Mouse (Mus musculus) adrenal gland, adult 2 months (tissue): Measurements from ENCODE around the gene Mta3. TPM values are rescaled to one million over a fixed set of nuclear protein-coding genes. Genes with fewer than 3 reads are reported as not detected.
A peak's percentile ranks its signal among the peaks of the same experiment; 100 is the strongest.

ENCODE experiments used
- DNase-seq: peaks from one replicate; pipeline ENCODE4 v3.0.0; 2021
- long read RNA-seq: library from polyadenylated mRNA; stranded (forward); transcript quantifications from one replicate; pipeline ENCODE4 v2.0.0, GENCODE M21; 2021
- polyA plus RNA-seq: library from polyadenylated mRNA; depleted of rRNA; stranded (reverse); fragments of >200 nt; gene quantifications from 2 replicates; pipeline ENCODE4 v1.2.3, GENCODE M21; 2012; rRNA removed
- total RNA-seq, 2 experiments: library from RNA; stranded (reverse); gene quantifications; 2 replicates each; pipeline ENCODE4 v1.2.3; 2021

Gene Mta3
- 10 to 100 TPM; 71.1 to 80.0 TPM for total RNA-seq
- 55.9 and 59.6 TPM in 2 replicates for polyA plus RNA-seq
- long read RNA-seq, transcript Mta3-202 (14 exons, 1,728 nt), result minor isoform, 10 of 85 reads
- long read RNA-seq, transcript Mta3-203 (14 exons, 1,723 nt), result major isoform, 13 of 85 reads
- long read RNA-seq, partial matches to known transcripts, result 1 of 85 reads
- long read RNA-seq, other reads (novel, unspliced or antisense), result 60 of 85 reads

DNA sequence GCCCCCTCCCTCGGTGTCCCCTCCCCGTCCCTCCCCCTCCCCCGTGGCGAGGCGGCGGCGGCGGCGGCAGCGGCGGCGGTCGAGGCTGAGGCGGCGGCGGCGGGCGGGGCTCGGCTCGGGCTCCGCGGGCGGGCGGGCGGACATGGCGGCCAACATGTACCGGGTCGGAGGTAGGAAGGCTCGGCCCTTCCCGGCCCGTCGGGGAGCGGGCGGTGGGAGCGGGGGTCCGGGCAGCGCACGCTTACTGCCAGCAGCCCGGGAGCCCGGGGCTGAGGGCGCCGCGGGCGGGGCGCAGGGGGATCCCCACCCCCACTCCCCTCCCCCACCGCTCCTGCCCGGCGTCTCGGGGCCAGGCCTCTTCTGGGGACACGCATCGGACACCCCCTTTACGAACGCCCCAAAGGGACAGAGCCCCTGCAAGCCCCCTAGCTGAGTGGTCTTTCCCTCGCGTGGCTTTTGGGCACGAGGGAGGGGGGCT, at the start of gene Mta3:
Mta3 (plus strand) TSS at position 48 of the 478 bp plus-strand sequence.
- DNase-seq, result peak; percentile 86

DNA sequence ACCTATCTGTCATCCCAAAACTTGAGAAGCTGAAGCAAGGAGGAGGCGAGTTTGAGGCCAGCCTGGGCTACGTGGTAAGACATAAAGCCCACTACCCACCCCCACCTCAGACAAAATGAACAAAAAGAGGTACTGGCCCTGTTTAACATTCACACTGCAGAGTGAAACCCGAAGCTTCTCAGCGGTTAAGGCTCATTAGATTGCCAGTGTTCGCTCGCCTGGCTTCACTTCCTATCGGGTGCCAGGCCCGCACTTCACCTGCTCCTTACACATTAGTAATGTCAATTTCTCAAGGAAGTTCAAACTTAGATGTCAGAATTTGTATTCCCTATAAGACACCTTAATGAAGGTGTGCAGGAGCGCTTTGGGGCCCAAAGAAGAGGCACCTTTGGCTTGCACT, 48.6 kb upstream of the Mta3 start:
- no peak for DNase-seq

DNA sequence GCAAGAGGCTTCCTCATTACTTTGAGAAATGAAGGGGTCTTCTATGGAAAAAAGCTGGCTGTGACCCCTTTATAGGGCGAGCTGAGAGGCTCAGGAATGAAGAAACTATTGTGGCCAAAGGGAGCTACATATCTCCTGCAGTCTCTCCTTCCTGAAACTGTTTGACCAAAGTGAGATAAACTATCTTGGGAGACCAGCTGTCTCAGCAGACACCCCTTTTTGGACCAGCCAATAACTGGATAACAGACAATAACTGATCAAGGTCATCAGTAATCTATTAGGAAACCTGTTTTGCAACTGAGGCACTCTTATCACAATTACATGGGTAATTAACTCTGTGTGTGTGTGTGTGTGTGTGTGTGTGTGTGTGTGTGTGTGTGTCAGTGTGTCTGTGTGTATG, 47.0 kb upstream of the Mta3 start:
- no peak for DNase-seq

DNA sequence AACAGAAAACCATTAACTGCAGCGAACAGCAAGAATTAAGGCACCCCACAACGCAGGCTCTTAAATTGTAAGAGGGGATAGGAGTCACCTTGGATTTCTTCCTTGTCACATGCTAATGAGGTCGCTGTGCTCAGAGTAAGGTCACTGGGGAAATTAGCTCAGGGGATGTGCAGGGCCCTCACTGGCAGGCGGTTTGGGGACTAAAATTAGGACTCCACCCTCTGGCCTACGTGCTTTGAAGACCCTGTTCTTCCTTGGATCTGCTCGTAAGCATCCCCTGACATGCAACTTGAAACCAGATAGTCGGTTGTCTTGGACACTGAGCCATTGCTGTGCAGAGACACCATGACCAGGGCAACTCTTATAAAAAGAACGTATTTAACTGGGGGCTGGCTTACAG, 41.2 kb upstream of the Mta3 start:
- no peak for DNase-seq

DNA sequence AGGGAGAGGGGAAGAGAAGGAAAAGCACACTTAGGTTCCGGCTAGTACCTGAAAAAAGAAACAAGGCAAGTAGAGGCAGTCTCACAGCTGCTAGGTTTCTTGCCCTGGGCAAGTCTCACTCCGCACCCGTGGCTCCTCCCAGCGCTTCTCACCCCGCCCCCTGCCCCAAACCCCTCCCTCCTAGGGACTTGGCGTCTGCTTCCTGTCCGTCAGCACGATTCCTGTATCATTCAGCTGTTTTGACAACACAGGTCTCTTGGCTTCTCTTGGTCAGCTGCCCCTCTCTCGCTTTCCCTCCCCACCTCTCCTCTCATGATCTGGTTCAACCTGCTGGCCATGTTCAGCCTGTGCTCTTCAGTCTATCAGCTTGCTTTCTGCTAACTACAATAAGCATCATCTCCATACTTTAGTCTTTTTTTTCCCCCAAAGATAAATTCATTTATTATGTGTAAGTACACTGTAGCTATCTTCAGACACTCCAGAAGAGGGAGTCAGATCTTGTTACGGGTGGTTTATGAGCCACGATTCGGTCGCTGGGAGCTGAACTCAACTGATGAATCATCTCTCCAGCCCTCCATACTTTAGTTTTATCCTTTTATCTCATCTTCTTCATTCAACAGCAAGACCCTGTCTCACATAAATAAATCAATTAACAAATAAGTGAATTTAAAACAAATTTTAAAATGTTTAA, 39.2 kb upstream of the Mta3 start:
- no peak for DNase-seq

DNA sequence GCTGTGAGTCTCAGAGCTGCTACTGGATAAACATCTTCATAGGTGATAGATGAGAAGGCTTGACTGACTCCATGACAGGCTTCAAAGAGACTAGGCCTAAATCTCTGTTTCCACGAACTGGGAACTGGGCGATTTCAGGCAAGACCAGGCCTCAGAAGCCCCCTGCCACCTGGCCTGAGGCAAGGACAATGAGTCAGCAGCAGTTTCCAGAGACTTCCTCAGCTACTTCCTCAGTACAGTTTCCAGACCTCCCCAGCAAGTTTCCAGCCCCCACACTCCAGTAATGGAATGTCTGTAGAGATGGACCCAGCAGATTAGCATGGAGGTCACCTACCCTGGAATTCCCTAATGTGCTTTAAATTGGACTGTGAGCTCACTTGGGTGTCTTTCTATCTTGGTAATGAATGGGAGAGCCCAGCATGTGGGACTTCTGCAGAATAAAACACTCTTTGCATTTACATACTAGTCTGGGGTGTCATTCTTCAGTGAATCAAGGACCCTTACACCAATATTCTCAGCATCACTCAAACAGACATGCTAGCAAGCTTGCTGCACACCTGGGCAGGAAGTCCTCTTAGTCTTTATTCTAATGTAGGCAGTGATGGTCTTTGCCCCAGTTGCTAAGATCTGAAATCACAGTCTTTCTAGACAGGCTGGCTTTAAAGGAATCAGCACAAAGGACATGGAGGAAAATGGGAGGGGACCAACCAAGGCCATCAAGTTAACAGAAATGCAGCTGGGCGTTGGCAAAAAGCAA, 37.9 kb upstream of the Mta3 start:
- DNase-seq, result no peak

DNA sequence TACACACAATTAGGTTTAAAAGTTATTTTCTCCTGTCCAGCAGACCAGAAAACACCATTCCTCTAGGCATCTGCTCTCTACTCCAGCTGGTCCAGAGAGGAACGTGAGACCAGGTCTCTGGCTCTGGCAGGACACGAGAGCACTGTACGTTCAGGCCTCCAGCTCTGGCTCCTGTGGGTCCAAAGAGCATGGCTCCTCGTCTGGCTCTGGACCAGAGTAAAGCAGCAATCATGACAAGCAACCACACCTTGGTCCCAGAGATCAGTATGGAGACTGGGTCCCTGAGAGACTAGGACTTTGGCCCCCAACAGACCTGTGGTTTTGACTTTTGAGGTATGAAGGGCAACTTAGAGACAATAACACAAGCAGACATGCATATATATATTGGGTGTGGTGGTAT, 33.3 kb upstream of the Mta3 start:
- no peak for DNase-seq

DNA sequence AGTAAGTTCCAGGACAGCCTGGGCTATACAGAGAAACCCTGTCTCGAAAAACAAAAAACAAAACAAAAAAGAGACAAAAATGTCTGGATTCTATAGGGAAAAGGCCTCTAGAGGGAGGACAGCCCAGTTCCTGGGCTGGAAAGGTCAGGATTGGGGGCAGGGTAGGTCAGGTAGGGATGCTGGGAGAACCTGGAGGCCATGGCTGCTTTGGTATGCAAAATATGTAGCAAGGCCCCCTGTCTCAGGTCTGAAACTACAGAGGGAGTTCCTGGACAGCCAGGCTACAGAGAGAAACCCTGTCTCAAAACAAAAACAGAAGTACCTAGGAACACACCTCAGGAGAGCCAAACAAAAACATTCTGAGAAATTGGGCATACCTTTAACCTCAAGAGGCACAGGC, 28.6 kb upstream of the Mta3 start:
- no peak for DNase-seq

DNA sequence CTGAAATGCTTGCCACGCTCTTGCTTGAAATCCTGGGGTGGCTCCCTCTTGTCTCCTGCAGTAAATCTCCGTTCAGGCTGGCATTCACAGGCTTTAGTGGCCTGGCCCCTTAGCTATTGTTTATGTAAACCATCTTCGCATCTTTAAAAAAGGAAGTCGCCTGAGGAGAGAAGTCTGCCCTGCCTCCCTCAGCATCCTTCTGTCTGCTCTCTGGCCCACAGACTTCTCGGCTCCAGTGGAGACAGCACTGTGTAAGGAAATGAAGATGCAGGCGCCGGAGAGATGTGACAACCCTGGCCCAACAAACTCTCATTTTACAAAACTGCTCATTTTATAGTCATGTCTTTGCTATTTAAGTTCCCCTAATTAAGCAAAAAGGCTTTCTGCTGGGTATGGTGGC, 24.0 kb upstream of the Mta3 start:
- DNase-seq, result no peak

DNA sequence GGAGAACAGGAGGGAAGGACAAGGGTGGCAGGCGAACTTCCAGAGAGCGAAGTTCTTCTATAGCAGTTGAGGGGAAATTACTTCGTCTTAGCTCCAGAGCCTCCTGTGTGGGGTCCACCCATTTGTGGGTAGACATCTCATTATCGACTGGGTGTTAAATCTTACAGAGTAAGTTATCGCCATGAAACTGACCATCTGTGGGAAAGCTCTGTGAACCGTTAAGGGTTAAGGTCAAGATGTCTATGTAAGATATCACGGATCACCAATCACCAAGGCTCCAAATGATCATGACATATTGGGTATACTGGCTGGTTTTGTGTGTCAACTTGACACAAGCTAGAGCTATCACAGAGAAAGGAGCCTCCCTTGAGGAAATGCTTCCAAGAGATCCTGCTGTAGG, 21.5 kb upstream of the Mta3 start:
- no peak for DNase-seq

DNA sequence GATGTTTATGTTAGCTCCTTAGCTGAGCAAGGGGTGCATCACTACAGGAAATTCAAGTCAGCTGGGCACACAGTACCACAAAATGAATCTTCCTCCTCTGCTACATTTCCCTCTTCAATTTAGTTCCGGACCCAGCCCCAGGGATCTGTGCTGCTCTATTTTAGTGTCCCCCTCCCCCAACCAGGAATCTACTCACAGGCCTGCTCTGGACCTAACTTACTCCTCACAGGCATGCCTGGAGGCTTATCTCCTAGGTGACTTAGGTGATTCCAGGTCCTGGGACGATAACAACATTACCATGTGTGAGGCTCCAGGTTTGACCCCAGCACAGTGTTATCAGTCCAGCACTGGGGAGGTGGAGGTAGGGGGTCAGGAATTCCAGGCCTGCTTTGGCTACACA, 15.5 kb upstream of the Mta3 start:
- DNase-seq, result no peak

DNA sequence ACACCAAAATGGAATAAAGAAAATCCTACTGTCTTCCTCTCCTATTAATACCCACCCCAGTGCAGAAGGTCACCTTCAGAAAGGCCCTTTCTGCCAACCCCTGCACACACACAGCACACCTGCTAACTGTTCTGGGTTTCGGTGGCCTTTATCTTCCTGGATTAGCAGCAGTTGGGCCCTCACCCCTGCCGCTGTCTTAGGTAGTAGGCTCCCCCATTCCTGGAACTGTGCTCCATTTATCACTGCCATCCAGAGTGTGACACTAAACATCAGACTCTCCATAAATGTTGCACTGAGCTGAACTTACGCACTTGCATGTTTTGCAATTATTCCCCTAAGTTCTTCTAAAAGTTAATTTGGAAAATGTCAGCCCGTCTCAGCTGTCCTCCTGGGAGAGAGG, 14.6 kb upstream of the Mta3 start:
- DNase-seq, result no peak

DNA sequence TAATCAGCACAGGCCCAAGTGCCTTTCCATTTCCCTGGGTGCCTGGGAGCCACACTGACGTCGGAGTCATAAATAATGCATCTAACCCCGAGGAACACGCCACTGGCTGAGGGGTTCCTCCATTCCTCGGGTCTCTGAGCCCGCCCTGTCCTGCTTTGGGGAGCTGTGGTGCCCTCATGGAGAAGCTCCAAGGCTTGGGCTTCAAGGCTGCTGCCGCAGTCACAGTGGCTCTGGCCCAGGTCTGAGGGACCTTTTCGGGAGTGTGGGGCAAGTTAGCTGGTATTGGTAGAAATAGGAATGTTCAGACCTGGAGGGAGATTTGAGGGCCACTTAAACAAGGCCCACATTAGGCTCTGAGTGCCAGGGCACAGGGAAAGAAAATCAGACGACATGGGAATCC, 12.0 kb upstream of the Mta3 start:
- DNase-seq, result peak; percentile 65

DNA sequence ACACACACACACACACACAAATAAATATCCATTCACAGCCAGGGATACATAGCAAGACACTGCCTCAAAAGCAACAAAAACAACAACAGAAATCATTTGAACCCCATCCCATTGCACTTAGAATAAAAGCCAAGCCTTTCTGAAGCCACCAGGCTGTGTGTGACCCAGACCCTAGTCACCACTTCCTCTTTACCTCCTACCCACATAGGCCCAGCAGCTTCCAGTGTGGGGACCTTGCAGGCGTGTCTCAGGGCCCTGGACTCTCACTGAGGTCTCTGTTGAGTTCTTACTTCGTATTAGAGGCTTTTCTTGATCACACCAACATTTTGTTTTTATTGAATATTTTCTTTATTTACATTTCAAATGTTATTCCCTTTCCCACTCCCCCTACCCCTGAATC, 10.2 kb upstream of the Mta3 start:
- DNase-seq, result no peak

DNA sequence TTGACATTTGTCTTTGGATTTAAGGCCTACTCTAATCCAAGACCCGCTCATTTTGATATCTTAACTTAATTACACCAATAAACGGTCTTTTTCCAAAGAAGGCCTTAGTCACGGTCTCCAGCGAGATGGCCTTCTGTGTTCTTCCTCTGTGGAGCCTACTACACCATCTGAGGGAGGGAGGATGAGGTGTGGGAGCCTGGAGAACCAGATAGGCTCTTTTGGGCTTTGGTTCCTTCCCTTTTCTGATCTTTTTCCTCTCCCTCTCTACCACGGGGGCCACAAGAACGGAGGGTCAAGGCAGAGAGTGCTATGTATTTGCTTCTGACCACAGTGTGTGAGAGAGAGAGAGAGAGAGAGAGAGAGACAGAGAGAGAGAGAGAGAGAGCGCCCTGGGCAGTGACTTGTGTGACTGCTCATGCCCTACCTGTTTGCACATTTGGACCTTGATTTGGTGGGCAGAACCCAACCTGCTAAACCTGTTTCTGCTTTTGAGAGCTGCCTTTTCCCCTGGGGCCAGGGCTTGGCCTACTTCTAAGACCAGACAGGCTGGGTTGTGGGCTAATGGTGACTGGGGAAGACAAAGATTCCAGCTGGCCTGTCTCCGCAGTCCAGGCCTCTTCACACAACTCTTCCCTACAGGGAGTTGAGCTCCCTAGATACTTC, 6.8 kb upstream of the Mta3 start:
- no peak for DNase-seq

DNA sequence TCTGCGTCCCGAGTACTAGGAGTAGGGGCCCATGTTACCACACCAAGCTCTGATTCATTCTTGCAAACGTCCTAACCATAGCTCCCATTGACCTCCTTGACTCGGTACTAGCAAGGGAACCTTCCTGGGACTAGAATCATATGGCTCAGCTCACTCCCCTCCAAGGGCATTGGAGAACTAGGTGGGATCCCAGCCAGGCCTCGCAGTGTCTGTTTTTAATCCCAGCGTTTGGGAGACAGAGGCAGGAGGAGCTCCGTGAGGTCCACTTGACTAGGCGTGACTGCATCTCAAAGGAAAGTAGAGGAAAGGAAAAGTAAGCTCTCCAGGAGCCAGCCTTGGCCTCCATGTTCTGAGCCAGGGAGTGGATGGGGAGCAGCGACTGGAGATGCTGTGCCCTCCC, 5.8 kb upstream of the Mta3 start:
- DNase-seq, result no peak

DNA sequence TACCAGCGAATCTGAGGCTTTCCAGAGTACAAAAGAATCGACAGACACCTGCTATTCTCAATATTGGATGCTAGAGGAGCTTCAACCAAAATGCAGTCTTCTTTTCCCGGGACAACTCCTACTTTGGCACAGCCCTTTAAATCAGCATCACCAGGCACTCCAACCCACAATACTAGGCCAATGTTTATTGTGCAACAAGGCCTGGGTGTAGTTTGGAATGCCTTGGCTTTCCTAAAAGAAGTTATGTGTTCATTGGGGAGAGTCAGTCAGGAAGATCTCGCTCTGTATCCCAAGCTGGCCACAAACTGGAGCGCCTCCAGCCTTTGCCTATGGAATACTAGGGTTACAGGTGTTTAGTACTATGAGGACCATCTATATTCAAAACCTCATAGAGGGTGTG, 1.5 kb upstream of the Mta3 start:
- DNase-seq, result no peak

DNA sequence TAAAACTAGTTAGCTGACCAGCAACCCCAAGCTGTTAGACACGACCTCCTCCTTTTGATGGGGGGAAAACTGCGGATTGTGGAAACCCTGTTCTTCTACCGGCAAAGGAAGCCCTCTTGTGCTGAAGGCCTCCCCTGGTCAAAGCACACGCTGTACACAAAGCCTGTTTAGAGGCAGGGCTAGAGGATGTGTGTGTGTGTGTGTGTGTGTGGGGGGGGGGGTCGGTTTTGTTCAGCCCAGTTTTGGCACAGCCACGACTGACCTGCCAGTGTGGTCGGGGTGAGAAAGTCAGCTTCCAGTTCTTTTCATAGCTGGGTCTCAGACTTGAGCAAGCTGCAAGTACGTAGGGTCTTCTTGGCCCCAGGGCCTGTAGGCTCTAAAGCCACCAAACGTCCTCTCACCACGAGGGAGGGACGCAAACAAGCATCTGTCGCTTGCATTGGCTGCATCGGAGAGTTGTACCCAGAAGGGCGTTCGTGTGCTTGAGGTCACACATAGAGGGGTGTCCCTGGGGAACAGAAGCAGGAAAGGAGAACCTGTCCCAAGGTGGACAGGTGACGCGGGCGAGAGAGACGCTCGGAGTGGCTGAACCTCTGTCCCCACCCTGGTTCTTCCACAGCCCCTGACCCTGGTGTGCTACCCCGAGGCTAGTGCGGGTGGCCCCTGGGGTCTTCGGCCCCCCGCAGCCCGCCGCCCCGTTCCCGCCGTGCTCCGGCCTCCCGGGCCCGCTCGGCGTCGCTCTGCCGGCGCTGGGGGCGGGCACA, 429 bp upstream of the Mta3 start:
- DNase-seq, result peak; percentile 69

DNA sequence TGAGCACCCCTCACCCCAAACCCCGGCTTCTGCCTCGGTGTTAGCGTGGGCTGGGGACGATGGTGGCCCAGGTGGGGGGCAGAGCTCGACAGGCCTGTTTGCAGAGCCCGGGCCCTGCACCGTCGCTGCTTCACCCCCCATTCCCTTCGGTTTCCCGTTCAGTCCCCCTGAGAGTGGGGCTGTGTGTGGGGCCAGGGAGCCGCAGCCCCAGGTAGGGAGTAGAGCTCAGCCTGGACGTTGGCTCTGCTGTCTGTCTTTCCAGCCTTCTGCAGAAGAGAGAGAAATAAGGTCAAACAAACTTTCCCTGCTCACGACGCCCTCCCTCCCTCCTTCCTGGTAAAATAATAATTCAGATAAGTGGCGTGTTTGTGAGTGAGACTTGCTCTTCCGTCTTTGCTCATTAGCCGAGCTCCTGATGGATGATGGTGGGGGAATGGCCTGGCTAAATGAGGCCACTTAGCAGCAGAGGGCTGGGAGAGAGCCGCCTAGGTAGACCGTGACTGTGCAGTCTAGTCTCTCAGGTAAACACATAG, 697 bp downstream of the Mta3 start:
- DNase-seq, result peak; percentile 73

DNA sequence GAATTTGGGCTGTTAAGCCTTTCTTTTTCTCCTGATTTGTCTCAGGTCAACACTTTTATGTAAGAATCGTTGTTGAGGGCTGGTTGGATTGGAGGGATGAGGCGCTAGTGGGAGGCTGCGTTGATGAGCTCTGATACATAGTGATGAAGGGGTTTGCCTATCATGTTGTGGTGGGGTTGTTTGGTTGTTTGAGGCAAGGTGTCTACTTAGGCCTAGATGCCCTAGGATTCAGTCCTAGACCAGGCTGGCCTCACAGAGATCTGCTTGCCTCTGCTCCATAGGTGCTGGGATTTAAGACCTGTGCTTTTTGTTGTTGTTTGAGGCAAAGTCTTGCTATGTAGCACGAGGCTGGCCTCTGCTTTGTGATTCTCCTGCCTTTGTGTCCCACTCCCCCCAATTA, 1.4 kb downstream of the Mta3 start:
- no peak for DNase-seq

DNA sequence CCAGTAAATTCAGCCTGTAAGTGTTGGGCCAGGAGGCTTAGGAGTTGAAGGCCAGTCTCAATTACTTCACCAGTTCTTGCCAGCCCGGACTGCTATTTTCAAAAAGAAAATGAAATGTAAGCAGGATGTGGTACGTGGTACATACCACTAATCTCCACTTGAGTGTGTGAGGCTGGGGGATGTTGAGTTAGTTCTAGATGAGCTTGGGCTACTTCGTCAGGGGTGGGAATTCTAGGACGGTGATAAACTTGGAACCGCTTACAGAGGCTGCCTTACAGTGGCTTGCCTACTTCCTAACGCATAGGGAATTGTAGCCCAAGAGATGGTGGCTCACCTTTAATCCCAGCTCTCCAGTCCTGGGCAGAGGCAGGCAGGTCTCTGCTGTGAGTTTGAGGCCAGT, 1.9 kb downstream of the Mta3 start:
- no peak for DNase-seq

DNA sequence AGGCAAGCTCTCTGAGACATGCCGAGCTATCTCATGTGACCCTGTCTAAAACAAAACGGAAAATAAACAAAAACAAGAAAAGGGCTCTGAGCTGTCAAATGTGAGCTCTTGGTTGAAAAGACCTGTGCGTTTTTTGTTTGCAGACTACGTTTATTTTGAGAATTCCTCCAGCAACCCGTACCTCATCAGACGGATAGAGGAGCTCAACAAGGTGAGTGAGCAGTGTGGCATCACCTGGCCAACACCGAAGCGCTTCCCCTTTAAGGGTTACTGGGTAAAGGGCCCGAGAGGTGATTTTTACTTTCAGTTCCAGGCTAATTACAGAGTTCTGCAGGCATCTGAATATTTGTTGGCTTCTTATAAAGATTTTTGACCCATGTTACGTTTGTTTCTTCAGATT, 2.3 kb downstream of the Mta3 start:
- no peak for DNase-seq
